Mouse (Mus musculus) layer of hippocampus, adult 9-11 months (tissue): ENCODE data around the gene Cog5.

ENCODE experiments used
- DNase-seq: peaks from one replicate; pipeline ENCODE4 v3.0.0; 2022

The Cog5 gene

DNA sequence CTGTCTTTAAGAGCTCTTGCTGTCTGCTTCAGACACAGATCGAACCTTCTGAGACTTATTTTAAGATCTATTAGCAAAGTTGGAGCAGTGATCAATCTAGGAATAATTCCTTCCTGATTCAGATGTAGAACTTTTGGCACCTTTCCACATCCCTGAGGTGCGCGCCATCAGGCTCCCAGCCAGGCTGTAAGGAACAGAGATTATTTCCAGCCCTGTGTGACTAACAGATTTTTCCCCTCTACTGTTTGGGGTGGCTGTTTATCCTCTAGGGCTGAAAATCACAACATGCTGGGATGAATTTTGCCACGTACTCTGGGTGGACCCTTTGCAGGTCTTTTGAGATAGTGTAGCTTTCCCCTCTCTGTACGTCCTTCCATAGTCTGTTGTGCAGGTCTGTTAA lies 170.2 kb downstream of the Cog5 start:
- DNase-seq, result no peak

DNA sequence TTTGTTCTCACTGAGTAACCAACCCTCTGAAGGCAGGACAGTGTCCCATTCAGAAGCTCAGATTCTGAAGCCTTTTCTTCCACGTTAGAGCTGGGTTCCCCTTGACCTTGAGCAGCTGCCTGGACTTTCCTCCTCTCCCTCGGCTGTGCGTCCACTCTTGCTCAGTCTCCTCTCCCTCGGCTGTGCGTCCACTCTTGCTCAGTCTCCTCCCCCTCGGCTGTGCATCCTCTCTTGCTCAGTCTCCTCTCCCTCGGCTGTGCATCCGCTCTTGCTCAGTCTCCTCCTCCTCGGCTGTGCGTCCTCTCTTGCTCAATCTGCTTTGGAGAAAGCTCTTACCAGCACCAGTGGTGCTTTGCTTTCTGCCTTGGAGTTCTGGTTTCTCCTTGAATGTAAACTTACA lies 171.2 kb downstream of the Cog5 start:
- DNase-seq, result peak; percentile 59

DNA sequence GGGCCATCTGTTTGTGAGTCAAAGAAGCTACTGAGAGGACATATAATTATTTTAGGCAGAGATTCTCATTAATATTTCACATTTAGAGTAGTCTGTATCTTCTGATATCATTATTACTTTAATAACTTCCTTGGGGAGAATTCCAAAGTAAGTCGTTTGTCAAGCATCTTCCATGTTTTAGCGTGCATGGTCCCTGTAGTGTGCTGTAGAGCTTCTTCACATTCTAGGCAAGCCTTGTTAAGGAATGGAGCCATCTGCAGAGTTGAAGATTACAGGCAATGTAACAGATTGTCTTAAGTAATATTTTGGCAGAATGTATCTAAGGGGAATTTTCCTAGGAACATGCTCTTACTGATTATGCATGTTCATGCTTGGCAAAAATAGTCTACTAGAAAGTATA lies 171.8 kb downstream of the Cog5 start:
- DNase-seq, result peak; percentile 35

- no peak for DNase-seq
Observed at GRCm38 (mm10) chr12:31835480-31835879, 180.8 kb downstream of the Cog5 start.

DNA sequence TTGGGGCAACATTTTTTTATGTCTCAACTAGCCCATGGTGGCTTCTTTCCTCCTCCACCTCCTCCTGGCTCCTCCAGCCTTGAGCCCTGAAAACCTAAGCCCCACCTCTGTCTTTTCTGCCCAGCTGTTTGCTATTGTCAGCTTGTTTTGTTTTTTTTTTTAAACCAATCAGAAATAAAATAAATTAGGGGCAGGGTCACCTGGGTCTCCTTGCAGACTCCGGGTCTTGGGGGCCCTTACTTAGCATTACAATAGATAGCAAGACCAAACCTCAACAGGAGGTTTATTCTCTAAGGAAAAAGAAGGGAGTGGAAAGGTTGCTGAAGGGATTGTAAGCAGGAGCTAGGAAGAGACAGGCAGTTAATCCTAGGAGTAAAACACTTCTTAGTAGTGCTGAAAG lies 181.5 kb downstream of the Cog5 start:
- no peak for DNase-seq

GRCm38 (mm10) chr12:31838521-31838920 lies 183.9 kb downstream of the Cog5 start:
- DNase-seq, result no peak

GRCm38 (mm10) chr12:31839249-31839648 lies 184.6 kb downstream of the Cog5 start:
- no peak for DNase-seq

- no peak for DNase-seq
Observed at GRCm38 (mm10) chr12:31846077-31846476, 191.4 kb downstream of the Cog5 start.

DNA sequence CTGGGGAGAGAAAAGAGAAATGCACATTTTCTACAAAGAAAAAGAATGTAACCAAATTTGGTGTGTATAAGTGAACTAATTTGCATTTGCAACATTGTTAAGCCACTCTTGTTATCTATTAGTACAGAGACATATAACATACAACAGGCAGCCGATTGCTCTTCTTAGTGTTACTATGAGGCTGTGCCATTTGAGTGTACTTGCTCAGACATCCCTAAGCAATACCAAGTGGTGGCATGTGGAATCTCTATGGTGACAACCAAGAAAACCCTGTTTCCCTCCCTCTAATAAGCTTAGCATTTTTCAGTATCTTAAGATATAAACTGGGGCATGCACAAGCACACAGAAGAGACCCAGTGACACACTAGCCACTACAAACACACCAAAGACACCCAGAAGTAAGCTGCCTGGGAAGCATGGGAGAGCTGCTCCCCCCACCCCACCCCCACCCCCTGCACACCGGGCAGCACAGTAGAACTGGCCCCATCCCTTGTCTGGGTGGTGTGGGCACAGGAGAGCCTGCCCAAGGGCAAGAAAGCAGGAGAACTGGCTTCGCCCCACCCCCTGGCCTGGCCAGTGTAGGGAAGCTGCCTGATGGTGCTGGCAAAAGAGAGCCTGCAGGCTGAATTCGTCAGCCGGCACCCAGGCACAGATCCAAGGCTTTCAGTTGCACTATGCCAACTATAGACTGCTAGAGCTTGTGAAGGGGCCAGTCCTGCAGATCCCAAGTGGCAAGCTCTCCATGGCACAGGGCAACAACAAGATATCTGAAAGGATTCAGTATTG lies 194.2 kb downstream of the Cog5 start:
- DNase-seq, result peak; percentile 77

DNA sequence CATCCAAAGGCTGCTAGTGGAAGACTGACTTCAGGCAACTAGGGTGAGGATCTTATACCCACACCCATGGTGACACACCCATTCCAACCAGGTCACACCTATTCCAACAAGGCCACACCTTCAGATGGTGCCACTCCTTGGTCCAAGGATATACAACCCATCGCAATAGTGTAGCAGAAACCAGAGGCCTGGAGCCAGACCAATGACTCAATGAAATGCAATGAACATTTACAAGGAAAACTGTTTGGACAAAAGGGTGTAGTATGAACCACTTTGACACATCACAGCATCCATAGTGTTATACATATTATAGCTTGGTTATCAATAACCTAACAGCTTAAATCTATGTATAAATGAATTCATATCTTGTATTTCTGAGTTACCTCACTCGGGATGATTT lies 194.9 kb downstream of the Cog5 start:
- DNase-seq, result no peak

GRCm38 (mm10) chr12:31854039-31854438 lies 199.4 kb downstream of the Cog5 start:
- no peak for DNase-seq

DNA sequence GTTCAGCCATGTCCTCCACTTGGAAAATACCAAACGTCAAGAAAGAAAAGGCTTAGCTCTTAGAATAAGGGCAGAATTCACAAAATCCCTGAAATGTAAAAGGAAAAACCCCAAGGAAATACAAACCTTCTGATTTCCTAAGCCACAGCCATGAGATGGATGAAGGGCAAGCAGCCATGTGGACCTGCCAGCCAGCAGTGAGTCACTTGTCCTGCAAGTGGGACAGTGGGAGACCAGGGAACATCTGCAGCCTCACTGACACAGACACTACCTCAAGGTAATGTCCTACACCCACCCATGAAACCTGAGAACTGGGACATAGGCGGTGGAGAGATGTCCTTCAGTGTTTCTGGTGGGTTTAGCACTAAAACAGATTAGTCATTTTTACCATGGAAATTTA lies 200.1 kb downstream of the Cog5 start:
- DNase-seq, result no peak

DNA sequence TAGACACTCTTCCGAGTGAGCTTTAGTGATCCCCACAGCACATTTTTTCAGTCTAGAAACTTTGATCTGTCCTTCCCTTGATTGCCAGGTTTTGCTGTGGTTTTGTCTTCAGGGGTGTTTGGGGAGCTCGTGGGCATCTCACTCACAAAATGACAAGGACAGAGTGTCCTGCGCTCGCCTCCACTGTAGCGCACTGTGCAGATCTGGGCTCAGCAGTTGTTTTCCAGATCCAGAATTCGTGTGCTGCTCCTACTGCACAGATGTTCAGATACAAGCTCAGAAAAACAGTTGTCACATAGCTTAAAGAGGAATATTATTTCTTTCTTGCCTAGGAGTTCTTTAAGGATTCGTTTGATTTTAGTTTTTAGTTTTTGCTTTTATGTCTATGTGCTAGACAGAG lies 203.1 kb downstream of the Cog5 start:
- DNase-seq, result no peak

DNA sequence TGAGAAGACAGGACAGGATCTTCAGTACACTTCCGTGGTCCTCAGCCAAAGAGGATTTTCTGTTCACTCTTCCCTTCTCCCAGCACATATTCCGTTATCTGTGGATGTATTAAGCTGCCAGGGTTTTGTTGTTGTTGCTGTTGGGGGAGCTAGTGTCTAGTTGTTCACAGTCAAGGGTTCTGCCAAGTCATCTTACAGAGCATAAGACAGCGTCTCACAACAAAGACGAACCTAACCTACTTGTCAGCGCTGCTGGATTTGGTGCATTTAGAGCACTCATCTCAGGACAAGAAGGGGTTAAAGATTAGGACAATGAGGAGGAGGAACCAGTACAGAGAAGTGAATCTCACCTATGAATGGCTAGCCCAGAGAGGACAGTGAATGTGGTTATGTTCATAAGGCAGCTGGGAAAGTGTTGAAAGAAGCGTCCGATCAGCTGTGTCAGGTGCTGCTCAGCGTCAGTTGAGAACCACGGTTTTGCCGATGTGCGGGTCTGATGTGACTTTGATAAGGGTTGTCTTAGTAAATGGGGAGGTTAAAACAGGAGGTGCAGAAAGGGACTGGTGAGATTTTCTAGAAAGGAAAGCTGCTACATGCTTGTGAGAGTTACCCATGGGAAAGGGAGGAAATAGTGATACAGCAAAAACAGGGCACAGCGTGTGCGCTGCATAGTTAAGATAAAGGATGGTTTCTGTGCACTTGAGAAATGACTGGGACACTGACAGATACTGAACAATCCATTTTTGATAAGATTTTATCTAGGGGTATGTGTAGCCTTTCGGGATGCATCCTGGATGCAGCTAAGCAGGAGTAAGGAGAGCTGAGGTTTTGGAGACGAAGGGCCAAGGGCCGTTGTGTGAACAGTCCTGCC lies 208.2 kb downstream of the Cog5 start:
- no peak for DNase-seq

DNA sequence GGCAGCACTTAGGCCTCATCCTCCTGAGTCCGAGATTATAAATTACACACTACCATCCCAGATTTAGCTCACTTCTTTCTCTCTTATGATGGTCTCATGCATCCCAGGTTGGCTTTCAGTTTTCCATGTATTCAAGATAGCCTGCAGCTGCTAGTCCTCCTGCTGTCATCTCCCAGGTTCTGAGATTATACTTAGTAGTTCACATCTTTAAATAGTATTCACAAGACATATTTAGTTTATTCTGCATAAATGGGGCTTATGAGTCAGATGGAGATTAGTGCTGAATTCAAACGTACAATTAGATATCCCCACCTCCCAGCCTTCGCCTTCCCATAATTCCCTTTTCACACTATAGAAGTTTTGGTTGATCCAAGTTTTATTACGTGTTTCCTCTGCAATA lies 222.1 kb downstream of the Cog5 start:
- no peak for DNase-seq

GRCm38 (mm10) chr12:31882736-31883135 lies 228.1 kb downstream of the Cog5 start:
- no peak for DNase-seq

DNA sequence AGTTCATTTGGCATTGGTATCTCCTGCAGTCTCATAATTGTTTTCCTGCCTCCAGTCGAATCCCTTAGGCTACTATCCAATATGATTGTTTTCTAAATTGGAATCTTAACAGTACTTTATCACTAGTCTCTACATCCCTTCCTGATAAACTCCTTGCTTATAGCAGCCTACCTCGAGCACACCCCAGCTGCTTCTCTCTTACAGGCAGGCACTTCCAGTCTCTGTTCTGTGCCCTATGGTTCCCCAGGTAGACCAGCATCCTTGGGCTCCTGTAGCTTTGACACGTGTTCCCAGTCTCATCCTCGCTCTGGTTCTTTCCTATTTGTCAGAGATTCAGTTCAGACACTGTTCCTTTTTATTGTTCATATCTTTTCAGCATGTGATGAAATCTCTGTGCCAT lies 229.7 kb downstream of the Cog5 start:
- DNase-seq, result no peak

DNA sequence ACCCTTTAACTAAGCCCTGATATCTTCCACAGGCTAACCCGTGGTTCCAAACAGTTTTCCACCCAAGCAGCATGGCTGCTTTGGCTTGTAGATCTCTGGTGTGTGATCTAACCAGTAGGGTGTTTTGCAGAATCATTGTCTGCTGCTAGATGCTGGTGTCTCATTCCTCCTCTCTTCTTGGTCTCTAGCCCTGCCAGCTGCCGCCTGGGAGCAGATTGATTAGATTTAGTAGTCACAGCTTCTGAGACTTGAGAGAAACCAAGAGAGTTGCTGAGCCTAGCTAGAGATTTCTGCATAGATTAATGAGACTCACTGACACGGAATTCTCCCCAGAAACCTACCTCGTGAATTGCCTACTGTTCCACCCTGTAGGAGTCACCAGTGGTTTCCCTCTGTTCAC lies 230.4 kb downstream of the Cog5 start:
- no peak for DNase-seq

DNA sequence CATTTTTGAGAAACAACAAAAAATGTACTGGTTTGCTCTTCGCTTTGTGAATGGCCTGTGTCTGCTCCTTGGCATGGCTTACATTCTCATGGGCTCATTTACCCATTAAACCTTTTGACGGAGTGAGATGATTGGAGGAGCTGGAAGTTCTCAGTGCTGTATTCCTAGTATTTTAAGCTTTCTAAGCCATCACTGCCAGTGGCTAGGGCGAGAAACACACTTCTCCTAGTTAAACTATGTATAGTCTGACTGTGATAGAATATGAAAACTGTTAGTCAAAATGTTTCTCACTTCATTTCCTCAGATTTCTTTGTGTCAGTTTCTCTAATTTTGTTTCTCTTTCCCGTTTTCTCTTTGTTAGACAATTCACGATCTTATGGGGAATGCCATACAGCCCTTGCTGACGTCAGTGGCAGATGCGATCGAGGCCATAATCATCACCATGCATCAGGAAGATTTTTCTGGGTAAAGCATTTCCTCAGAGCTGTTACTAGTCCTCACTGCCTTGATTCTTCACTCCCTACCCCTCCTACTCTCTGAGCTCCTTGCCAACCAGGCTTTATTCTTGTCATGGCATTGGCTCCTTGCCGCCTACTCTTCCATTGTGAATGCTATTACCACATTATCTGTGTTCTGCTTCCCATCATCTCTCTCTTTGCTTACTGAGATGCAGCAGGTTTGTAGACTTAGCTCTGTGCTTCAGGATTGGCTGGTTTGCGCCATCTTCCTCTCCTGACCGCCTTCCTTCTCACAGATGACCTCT lies 231.4 kb downstream of the Cog5 start:
- DNase-seq, result peak; percentile 46

- DNase-seq, result no peak
Observed at GRCm38 (mm10) chr12:31890685-31891084, 236.0 kb downstream of the Cog5 start.

DNA sequence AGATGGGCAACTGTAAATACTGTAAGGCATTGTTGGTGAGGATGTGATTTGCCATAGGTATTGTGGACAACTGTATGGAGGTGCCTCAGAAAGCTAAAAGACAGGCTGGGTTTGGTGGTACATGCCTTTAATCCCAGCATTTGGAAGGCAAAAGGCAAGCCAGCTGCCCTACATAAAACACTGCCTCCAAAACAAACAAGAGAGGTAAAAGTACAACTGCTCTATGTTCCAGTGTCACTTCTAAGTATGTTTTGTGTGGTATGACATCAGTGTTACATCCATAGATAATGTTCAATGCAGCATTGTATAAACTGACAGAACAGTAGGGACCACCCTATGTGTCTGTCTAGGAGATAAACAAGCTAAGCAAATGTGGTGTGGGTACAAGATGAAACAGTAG lies 237.4 kb downstream of the Cog5 start:
- DNase-seq, result no peak

GRCm38 (mm10) chr12:31892771-31893170 lies 238.1 kb downstream of the Cog5 start:
- DNase-seq, result no peak

GRCm38 (mm10) chr12:31895095-31895734 lies 240.5 kb downstream of the Cog5 start:
- DNase-seq, result no peak
